Mouse (Mus musculus) leukemia stem cell, adult 10-12 weeks (primary cell): Measurements from ENCODE around the gene Dctpp1. TPM values are rescaled to one million over a fixed set of nuclear protein-coding genes. Genes with fewer than 3 reads are reported as not detected.

Source experiments
- polyA plus RNA-seq: library from polyadenylated mRNA; stranded (reverse); fragments of >175 nt; gene quantifications from 2 replicates; pipeline ENCODE4 v1.2.3, GENCODE M21; 2012; ENCODE audit warnings: low replicate concordance

Gene Dctpp1
- 23.3 and 79.5 TPM in 2 replicates for polyA plus RNA-seq

GRCm38 (mm10) chr7:127260309-127261111, at the start of gene Dctpp1:
Dctpp1 (minus strand) TSS chr7:127260709.

GRCm38 (mm10) chr7:127296098-127296497, 35.6 kb upstream of the Dctpp1 start, which contains the start of gene Itgal:
Itgal (plus strand) TSS chr7:127296260.

GRCm38 (mm10) chr7:127273925-127274789, 13.6 kb upstream of the Dctpp1 start, which contains the start of gene Sephs2:
Sephs2 (minus strand) TSS chr7:127274055.

GRCm38 (mm10) chr7:127243870-127244657, 16.4 kb downstream of the Dctpp1 start, which contains the start of gene Zfp771:
Zfp771 (plus strand) TSS chr7:127244274.

GRCm38 (mm10) chr7:127232622-127233367, 27.7 kb downstream of the Dctpp1 start, which contains the start of the genes Zfp553 and Sept1:
Zfp553 (plus strand) TSS chr7:127233061.
Sept1 (minus strand) TSS chr7:127233130.

GRCm38 (mm10) chr7:127208553-127209438, 51.7 kb downstream of the Dctpp1 start, which contains the start of gene Mylpf:
Mylpf (plus strand) TSS chr7:127208890.

GRCm38 (mm10) chr7:127208295-127208552, 52.3 kb downstream of the Dctpp1 start, which contains the start of gene Tbc1d10b:
Tbc1d10b (minus strand) TSS chr7:127208468.

Other genes with a start within 250 kb of the Dctpp1 start
- gene Mvp, start 246.1 kb downstream of the Dctpp1 start, polyA plus RNA-seq = 12.2 and 16.3 TPM in 2 replicates
- not detected in 2 replicates for gene Pagr1b, start 244.2 kb downstream of the Dctpp1 start, polyA plus RNA-seq
- 0.99 and 28.8 TPM in 2 replicates for gene Pagr1a, start 243.4 kb downstream of the Dctpp1 start, polyA plus RNA-seq
- 89.5 and 197 TPM in 2 replicates for gene Gm42742, start 239.6 kb downstream of the Dctpp1 start, polyA plus RNA-seq
- 0.20 and 7.0 TPM in 2 replicates for gene Prrt2, start 239.5 kb downstream of the Dctpp1 start, polyA plus RNA-seq
- gene Maz, start 233.7 kb downstream of the Dctpp1 start, polyA plus RNA-seq = 992 and 1,684 TPM in 2 replicates
- gene Kif22, start 218.2 kb downstream of the Dctpp1 start, polyA plus RNA-seq = 23.8 and 26.3 TPM in 2 replicates
- gene Zg16, start 173.4 kb downstream of the Dctpp1 start, polyA plus RNA-seq = not detected in 2 replicates
- gene AI467606, start 169.3 kb downstream of the Dctpp1 start, polyA plus RNA-seq = 99.5 and 130 TPM in 2 replicates
- gene Qprt, start 138.5 kb downstream of the Dctpp1 start, polyA plus RNA-seq = 1.9 and 3.6 TPM in 2 replicates
- 73.3 and 200 TPM in 2 replicates for gene Spn, start 122.9 kb downstream of the Dctpp1 start, polyA plus RNA-seq
- 55.9 and 67.9 TPM in 2 replicates for gene Cd2bp2, start 64.7 kb downstream of the Dctpp1 start, polyA plus RNA-seq
- gene Tbc1d10b, start 52.2 kb downstream of the Dctpp1 start, polyA plus RNA-seq = 87.2 and 117 TPM in 2 replicates
- gene Mylpf, start 51.8 kb downstream of the Dctpp1 start, polyA plus RNA-seq = 2.1 TPM in 1 of 2 replicates, not detected in the other
- 17.3 and 29.4 TPM in 2 replicates for gene Zfp553, start 27.6 kb downstream of the Dctpp1 start, polyA plus RNA-seq
- 439 and 604 TPM in 2 replicates for gene Sept1, start 27.6 kb downstream of the Dctpp1 start, polyA plus RNA-seq
- 141 and 154 TPM in 2 replicates for gene Zfp771, start 16.4 kb downstream of the Dctpp1 start, polyA plus RNA-seq
- 61.1 and 61.8 TPM in 2 replicates for gene Sephs2, start 13.3 kb upstream of the Dctpp1 start, polyA plus RNA-seq
- gene Itgal, start 35.6 kb upstream of the Dctpp1 start, polyA plus RNA-seq = 8.1 and 8.8 TPM in 2 replicates
- 5.9 and 11.1 TPM in 2 replicates for gene Zfp768, start 84.9 kb upstream of the Dctpp1 start, polyA plus RNA-seq
- 1.4 and 3.4 TPM in 2 replicates for gene Zfp747, start 115.3 kb upstream of the Dctpp1 start, polyA plus RNA-seq
- 0.37 and 0.74 TPM in 2 replicates for gene 9130019O22Rik, start 126.5 kb upstream of the Dctpp1 start, polyA plus RNA-seq
- 1.5 and 2.1 TPM in 2 replicates for gene E430018J23Rik, start 132.9 kb upstream of the Dctpp1 start, polyA plus RNA-seq
- 0.59 and 1.0 TPM in 2 replicates for gene Zfp764, start 146.1 kb upstream of the Dctpp1 start, polyA plus RNA-seq
- 18.8 and 19.7 TPM in 2 replicates for gene Zfp688, start 161.4 kb upstream of the Dctpp1 start, polyA plus RNA-seq
- gene Zfp689, start 188.4 kb upstream of the Dctpp1 start, polyA plus RNA-seq = 6.3 and 11.5 TPM in 2 replicates
- 97.0 and 102 TPM in 2 replicates for gene Prr14, start 198.9 kb upstream of the Dctpp1 start, polyA plus RNA-seq
- gene Fbrs, start 218.5 kb upstream of the Dctpp1 start, polyA plus RNA-seq = 513 and 735 TPM in 2 replicates